Mouse (Mus musculus) embryonic facial prominence, embryonic 12.5 days (tissue): ENCODE measurements at regions not wholly inside any gene's neighbourhood (a gene's known extent, or its start where the extent isn't known, plus 50 kb on each side); places are given as distances from the start of the nearest gene placed in this dataset.

Source experiments
- ATAC-seq: fragments of 200-750 bp; cut with Nextera tagmentation; 2 replicates; pipeline ENCODE4 v1.8.0; 2017; ENCODE audit not compliant: insufficient number of reproducible peaks, insufficient read depth, low FRiP score, low TSS enrichment
- H3K27ac ChIP-seq: fragments of 300-500 bp; sonication (generic); 2 replicates; pipeline ENCODE4 v1.5.1; 2016; ENCODE audit warnings: mild to moderate bottlenecking
- H3K27me3 ChIP-seq: fragments of 300-500 bp; sonication (generic); 2 replicates; pipeline ENCODE4 v1.6.1; 2016; ENCODE audit warnings: mild to moderate bottlenecking, moderate library complexity
- H3K36me3 ChIP-seq: fragments of 300-500 bp; sonication (generic); 2 replicates; pipeline ENCODE4 v1.6.1; 2016; ENCODE audit warnings: mild to moderate bottlenecking
- H3K4me1 ChIP-seq: fragments of 300-500 bp; sonication (generic); 2 replicates; pipeline ENCODE4 v1.6.1; 2016
- H3K4me2 ChIP-seq: fragments of 300-500 bp; sonication (generic); replicated peaks from 2 replicates; pipeline ENCODE4 v1.6.1; 2016; ENCODE audit warnings: mild to moderate bottlenecking, moderate library complexity
- H3K4me3 ChIP-seq: fragments of 300-500 bp; sonication (generic); 2 replicates; pipeline ENCODE4 v1.5.1; 2016; ENCODE audit warnings: mild to moderate bottlenecking
- H3K9ac ChIP-seq: fragments of 300-500 bp; sonication (generic); 2 replicates; pipeline ENCODE4 v1.6.1; 2016; ENCODE audit warnings: mild to moderate bottlenecking, moderate library complexity
- H3K9me3 ChIP-seq: fragments of 300-500 bp; sonication (generic); 2 replicates; pipeline ENCODE4 v1.6.1; 2016; ENCODE audit warnings: mild to moderate bottlenecking, moderate library complexity
- WGBS: fragments of 180-500 bp; shearing (Covaris S2); methylation state at CpG from one replicate; pipeline ENCODE4 v1.1.7; 2016; 5-methylcytosine and 5-hydroxymethylcytosine counted together

GRCm38 (mm10) chr1:186405693-186406092, 288.6 kb upstream of the Lyplal1 start:
- Histone ChIP-seq H3K27ac (no peak overlapping the region), H3K27me3 (no peaks in the 10 kb centered on the region), H3K4me3 (no peak overlapping the region), H3K4me1 (peaks cover 21% of the 10 kb centered on the region), H3K9ac (no peak overlapping the region), H3K9me3 (no peaks in the 10 kb centered on the region), H3K36me3 (no peaks in the 10 kb centered on the region), H3K4me2 (no peak overlapping the region)
- no peak for ATAC-seq
- 67% methylated on average over 5 of the region's 5 CpGs for WGBS

DNA sequence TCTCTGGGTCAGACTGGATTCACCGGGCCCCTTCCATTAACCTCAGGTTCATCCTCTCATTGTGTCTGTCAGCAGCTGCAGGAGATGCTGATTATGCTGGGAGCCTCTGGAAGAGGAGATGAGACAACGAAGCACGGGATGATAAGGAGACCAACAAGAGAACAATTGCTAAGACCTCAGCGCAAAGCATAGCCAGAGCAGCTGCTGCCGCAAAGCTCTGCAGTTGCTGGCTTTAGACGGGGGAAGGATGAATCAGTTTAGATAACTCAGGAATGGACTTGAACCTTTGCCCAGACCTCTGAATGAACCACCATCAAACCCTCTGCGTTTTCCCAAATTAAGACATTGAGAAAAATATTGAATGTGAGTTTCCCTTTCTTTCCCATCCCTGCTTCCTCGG, 282.7 kb upstream of the Lyplal1 start:
- Histone ChIP-seq H3K9me3 (no peaks in the 10 kb centered on the region), H3K27me3 (no peaks in the 10 kb centered on the region), H3K9ac (no peak overlapping the region), H3K4me2 (no peak overlapping the region), H3K4me1 (peaks cover 4% of the 10 kb centered on the region; the same call in 1 of the 2 replicates), H3K4me3 (no peak overlapping the region), H3K36me3 (no peaks in the 10 kb centered on the region), H3K27ac (no peak overlapping the region)
- no peak for ATAC-seq
- whole genome bisulfite sequencing, result 59% methylated on average over 8 of the region's 8 CpGs

GRCm38 (mm10) chr1:186393005-186393404, 275.9 kb upstream of the Lyplal1 start:
- ATAC-seq, result no peak
- Histone ChIP-seq H3K27me3 (no peaks in the 10 kb centered on the region), H3K36me3 (no peaks in the 10 kb centered on the region), H3K27ac (no peak overlapping the region), H3K4me1 (no peaks in the 10 kb centered on the region), H3K4me3 (no peak overlapping the region), H3K9ac (no peak overlapping the region), H3K9me3 (no peaks in the 10 kb centered on the region), H3K4me2 (no peak overlapping the region)
- WGBS, result 43% methylated on average over 5 of the region's 5 CpGs

GRCm38 (mm10) chr1:186384440-186384839, 267.3 kb upstream of the Lyplal1 start:
- Histone ChIP-seq H3K9ac (no peak overlapping the region), H3K27ac (no peak overlapping the region), H3K36me3 (no peaks in the 10 kb centered on the region), H3K4me3 (no peak overlapping the region), H3K4me1 (no peaks in the 10 kb centered on the region), H3K4me2 (no peak overlapping the region), H3K27me3 (no peaks in the 10 kb centered on the region), H3K9me3 (no peaks in the 10 kb centered on the region)
- no peak for ATAC-seq
- 73% methylated on average over 4 of the region's 4 CpGs for WGBS

- 69% methylated on average over 2 of the region's 2 CpGs for WGBS
- H3K27ac ChIP-seq, result no peak overlapping the region
- no peaks in the 10 kb centered on the region for H3K27me3 ChIP-seq
- no peak overlapping the region for H3K4me3 ChIP-seq
- H3K9ac ChIP-seq, result no peak overlapping the region
- no peaks in the 10 kb centered on the region for H3K9me3 ChIP-seq
- no peak for ATAC-seq
- no peaks in the 10 kb centered on the region for H3K4me1 ChIP-seq
- H3K36me3 ChIP-seq, result no peaks in the 10 kb centered on the region
- H3K4me2 ChIP-seq, result no peak overlapping the region
Observed at GRCm38 (mm10) chr1:186383453-186383852, 266.3 kb upstream of the Lyplal1 start.

DNA sequence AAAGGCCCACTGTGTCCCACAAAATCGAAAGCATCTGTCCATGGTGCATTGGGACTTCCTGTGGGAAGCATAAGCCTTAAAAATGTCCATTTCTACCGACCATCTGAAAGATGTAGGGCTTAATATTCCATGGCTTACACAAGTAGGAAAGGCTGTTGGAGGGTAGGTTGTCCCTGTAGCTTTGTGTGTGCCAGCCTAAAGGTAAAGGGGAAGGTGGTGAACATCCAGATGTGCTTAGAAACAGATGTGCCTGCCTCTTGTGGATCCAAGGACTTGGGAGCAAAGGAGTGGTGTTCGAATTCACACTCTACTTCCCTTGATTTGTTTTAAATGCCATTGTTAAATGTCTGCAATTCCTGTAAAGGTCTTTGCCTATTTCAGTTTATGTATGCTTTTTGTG, 265.9 kb upstream of the Lyplal1 start:
- H3K9ac ChIP-seq, result no peak overlapping the region
- no peak overlapping the region for H3K4me3 ChIP-seq
- 76% methylated on average over 3 of the region's 3 CpGs for WGBS
- H3K27ac ChIP-seq, result no peak overlapping the region
- ATAC-seq, result no peak
- no peaks in the 10 kb centered on the region for H3K9me3 ChIP-seq
- H3K27me3 ChIP-seq, result no peaks in the 10 kb centered on the region
- H3K36me3 ChIP-seq, result no peaks in the 10 kb centered on the region
- H3K4me1 ChIP-seq, result no peaks in the 10 kb centered on the region
- H3K4me2 ChIP-seq, result no peak overlapping the region

GRCm38 (mm10) chr1:186379938-186380847, 263.1 kb upstream of the Lyplal1 start:
- Histone ChIP-seq H3K27me3 (no peaks in the 10 kb centered on the region), H3K9ac (no peak overlapping the region), H3K4me2 (no peak overlapping the region), H3K27ac (no peak overlapping the region), H3K36me3 (no peaks in the 10 kb centered on the region), H3K4me1 (no peaks in the 10 kb centered on the region), H3K4me3 (no peak overlapping the region), H3K9me3 (no peaks in the 10 kb centered on the region)
- no peak for ATAC-seq
- WGBS, result 66% methylated on average over 10 of the region's 10 CpGs

GRCm38 (mm10) chr1:186376906-186377623, 260.0 kb upstream of the Lyplal1 start:
- no peak overlapping the region for H3K4me3 ChIP-seq
- no peaks in the 10 kb centered on the region for H3K27me3 ChIP-seq
- 83% methylated on average over 9 of the region's 9 CpGs for WGBS
- peaks cover 5% of the 10 kb centered on the region; the same call in 1 of the 2 replicates for H3K4me1 ChIP-seq
- no peaks in the 10 kb centered on the region for H3K9me3 ChIP-seq
- no peak overlapping the region for H3K4me2 ChIP-seq
- H3K9ac ChIP-seq, result no peak overlapping the region
- H3K36me3 ChIP-seq, result no peaks in the 10 kb centered on the region
- no peak for ATAC-seq
- no peak overlapping the region for H3K27ac ChIP-seq

DNA sequence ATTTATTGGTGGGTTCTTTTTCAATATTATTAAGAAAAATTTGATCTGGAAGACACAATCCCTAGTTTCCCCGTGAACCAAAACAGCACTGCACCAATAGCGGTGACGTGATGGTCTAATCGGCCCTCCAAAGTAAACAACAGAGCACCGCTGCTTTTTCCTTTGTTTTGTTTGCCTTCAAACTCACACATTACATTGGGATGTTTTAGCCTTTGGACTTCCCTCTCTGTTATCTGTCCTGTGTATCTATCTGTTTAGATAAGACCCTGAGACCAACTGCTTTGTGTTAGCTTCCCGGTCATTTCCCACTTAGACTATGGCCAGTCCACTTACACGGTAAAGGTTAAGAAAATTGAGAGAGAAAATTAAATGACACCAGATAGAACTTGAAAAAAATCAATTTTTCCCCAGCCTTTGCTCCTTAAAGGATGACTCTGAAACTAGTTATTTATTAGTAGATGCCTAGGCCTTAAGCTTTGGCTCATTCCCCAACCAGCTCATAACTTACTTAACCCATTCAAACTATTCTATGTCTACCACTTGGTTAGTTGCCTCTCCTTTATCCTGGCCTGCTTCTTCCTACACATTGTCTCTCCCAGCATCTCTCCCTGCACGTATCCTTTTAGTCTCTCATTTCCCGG, 257.0 kb upstream of the Lyplal1 start:
- 76% methylated on average over 9 of the region's 9 CpGs for WGBS
- Histone ChIP-seq H3K27me3 (no peaks in the 10 kb centered on the region), H3K9me3 (no peaks in the 10 kb centered on the region), H3K36me3 (no peaks in the 10 kb centered on the region), H3K4me1 (peaks cover 5% of the 10 kb centered on the region; the same call in 1 of the 2 replicates), H3K4me3 (no peak overlapping the region), H3K27ac (no peak overlapping the region), H3K9ac (no peak overlapping the region), H3K4me2 (no peak overlapping the region)
- ATAC-seq, result no peak

DNA sequence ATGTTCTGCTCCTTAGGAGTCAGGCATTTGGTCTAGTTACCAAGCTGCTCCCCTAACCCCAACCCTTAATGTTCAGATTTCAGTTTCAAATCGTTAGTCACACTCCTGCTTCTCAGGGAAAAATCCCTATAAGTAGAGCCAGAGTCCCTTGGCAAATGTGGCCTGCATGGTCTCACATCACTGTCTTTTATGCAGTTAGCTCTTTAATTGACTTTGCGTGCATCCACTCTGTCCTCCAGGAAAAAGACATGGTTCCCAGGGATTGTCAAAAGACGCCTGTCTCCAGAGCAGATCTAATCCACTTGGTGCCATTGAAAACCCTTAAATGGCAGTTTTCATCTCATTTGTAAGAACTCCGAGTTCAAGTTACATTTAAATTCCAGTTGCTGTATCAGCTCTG, 256.3 kb upstream of the Lyplal1 start:
- Histone ChIP-seq H3K9me3 (no peaks in the 10 kb centered on the region), H3K4me2 (no peak overlapping the region), H3K9ac (no peak overlapping the region), H3K36me3 (no peaks in the 10 kb centered on the region), H3K27me3 (no peaks in the 10 kb centered on the region), H3K4me1 (peaks cover 5% of the 10 kb centered on the region; the same call in 1 of the 2 replicates), H3K27ac (no peak overlapping the region), H3K4me3 (no peak overlapping the region)
- 22% methylated on average over 4 of the region's 4 CpGs for WGBS
- ATAC-seq, result 0 out of 2 replicates have a peak, but pooled peaks have one; percentile 41

- peak; percentile 82; the same call in 1 of the 2 replicates for ATAC-seq
- Histone ChIP-seq H3K4me3 (no peak overlapping the region), H3K4me1 (peaks cover 5% of the 10 kb centered on the region; the same call in 1 of the 2 replicates), H3K9me3 (no peaks in the 10 kb centered on the region), H3K27ac (no peak overlapping the region), H3K9ac (no peak overlapping the region), H3K27me3 (no peaks in the 10 kb centered on the region), H3K36me3 (no peaks in the 10 kb centered on the region), H3K4me2 (no peak overlapping the region)
- WGBS, result 100% methylated on average over 2 of the region's 2 CpGs
Observed at GRCm38 (mm10) chr1:186372770-186373353, 255.8 kb upstream of the Lyplal1 start.
